Mouse (Mus musculus) midbrain, embryonic 13.5 days (tissue): ENCODE data around the gene Gm10842. TPM values are rescaled to one million over a fixed set of nuclear protein-coding genes. Genes with fewer than 3 reads are reported as not detected.
A peak's percentile ranks its signal among the peaks of the same experiment; 100 is the strongest.

Source experiments
- ATAC-seq: fragments of 200-750 bp; cut with Nextera tagmentation; 2 replicates; pipeline ENCODE4 v1.8.0; 2017; ENCODE audit warnings: mild to moderate bottlenecking, moderate TSS enrichment, moderate library complexity
- H3K27ac ChIP-seq: fragments of 300-500 bp; sonication (generic); 2 replicates; pipeline ENCODE4 v1.5.1; 2015; ENCODE audit warnings: inconsistent platforms, mild to moderate bottlenecking, moderate library complexity
- H3K27me3 ChIP-seq: fragments of 300-500 bp; sonication (generic); 2 replicates; pipeline ENCODE4 v1.6.1; 2015; ENCODE audit warnings: mild to moderate bottlenecking, inconsistent platforms
- H3K36me3 ChIP-seq: fragments of 300-500 bp; sonication (generic); 2 replicates; pipeline ENCODE4 v1.6.1; 2015; ENCODE audit warnings: mild to moderate bottlenecking, inconsistent platforms
- H3K4me1 ChIP-seq: fragments of 300-500 bp; sonication (generic); replicated peaks from 2 replicates; pipeline ENCODE4 v1.6.1; 2015; ENCODE audit warnings: inconsistent platforms
- H3K4me2 ChIP-seq: fragments of 300-500 bp; sonication (generic); replicated peaks from 2 replicates; pipeline ENCODE4 v1.6.1; 2015; ENCODE audit warnings: moderate library complexity, mild to moderate bottlenecking, inconsistent platforms
- H3K4me3 ChIP-seq: fragments of 300-500 bp; sonication (generic); replicated peaks from 2 replicates; pipeline ENCODE4 v1.5.1; 2015; ENCODE audit warnings: mild to moderate bottlenecking, inconsistent platforms
- H3K9ac ChIP-seq: fragments of 300-500 bp; sonication (generic); replicated peaks from 2 replicates; pipeline ENCODE4 v1.6.1; 2015; ENCODE audit warnings: mild to moderate bottlenecking, inconsistent platforms
- H3K9me3 ChIP-seq: fragments of 300-500 bp; sonication (generic); 2 replicates; pipeline ENCODE4 v1.6.1; 2016; ENCODE audit warnings: mild to moderate bottlenecking, inconsistent platforms
- WGBS: fragments of 180-500 bp; shearing (Covaris S2); methylation state at CpG from one replicate; pipeline ENCODE4 v1.1.7; 2015; 5-methylcytosine and 5-hydroxymethylcytosine counted together
- polyA plus RNA-seq: library from polyadenylated mRNA; unstranded; fragments of >200 nt; fragmentation: Nextera tagmentation; extraction: Ambion mirVana; gene quantifications from 2 replicates; pipeline ENCODE4 v1.2.1, GENCODE M21; 2015

Gene Gm10842
- polyA plus RNA-seq, 1 experiment from 2014 or later = not detected

DNA sequence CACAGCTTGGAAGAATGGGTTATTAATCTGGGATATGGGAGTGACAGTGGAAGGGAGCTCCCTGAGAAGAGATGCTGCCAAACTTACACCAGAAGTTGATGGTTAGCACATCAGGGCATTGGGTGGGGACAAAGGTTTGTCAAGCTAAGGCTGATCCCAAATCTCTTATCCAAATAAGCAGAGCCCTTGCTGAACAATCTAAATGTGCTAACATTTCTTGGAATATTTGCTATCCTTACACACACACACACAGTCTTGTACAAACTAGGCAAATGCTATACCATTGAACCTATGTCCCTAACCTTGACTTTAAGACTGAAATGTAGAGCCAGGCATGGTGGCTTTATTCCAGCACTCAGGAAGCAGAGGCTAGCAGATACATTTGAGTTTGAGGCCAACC is 3.1 kb upstream of the Gm10842 start:
- Histone ChIP-seq H3K36me3 (peaks cover 31% of the 10 kb centered on the region), H3K27ac (no peak overlapping the region), H3K9ac (no peak overlapping the region), H3K9me3 (no peaks in the 10 kb centered on the region), H3K4me1 (no peaks in the 10 kb centered on the region), H3K4me3 (no peak overlapping the region), H3K27me3 (no peaks in the 10 kb centered on the region), H3K4me2 (no peak overlapping the region)
- no peak for ATAC-seq

DNA sequence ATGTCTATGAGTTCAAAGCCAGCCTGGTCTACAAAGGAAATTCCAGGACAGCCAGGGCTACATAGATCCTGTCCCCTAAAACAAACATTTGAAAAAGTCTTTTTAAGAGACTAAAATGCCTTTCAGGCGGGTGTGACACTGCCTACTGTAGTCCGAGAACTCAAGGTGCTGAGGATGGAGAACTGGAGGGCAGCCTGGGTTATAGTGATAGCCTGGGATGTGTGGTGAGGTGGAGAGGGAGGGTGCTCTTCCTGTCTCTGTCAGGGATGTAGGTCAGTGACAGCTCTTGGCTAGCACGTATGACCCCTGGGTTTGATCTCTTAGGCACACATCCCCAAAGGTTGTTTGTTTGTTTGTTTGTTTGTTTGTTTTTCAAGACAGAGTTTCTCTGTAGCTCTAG is 2.6 kb upstream of the Gm10842 start:
- H3K27ac ChIP-seq = no peak overlapping the region
- no peaks in the 10 kb centered on the region for H3K4me1 ChIP-seq
- peaks cover 26% of the 10 kb centered on the region for H3K36me3 ChIP-seq
- no peak overlapping the region for H3K4me3 ChIP-seq
- no peak overlapping the region for H3K4me2 ChIP-seq
- no peak overlapping the region for H3K9ac ChIP-seq
- no peaks in the 10 kb centered on the region for H3K27me3 ChIP-seq
- H3K9me3 ChIP-seq = no peaks in the 10 kb centered on the region
- ATAC-seq = no peak
- 88% methylated on average over 3 of the region's 3 CpGs for WGBS

DNA sequence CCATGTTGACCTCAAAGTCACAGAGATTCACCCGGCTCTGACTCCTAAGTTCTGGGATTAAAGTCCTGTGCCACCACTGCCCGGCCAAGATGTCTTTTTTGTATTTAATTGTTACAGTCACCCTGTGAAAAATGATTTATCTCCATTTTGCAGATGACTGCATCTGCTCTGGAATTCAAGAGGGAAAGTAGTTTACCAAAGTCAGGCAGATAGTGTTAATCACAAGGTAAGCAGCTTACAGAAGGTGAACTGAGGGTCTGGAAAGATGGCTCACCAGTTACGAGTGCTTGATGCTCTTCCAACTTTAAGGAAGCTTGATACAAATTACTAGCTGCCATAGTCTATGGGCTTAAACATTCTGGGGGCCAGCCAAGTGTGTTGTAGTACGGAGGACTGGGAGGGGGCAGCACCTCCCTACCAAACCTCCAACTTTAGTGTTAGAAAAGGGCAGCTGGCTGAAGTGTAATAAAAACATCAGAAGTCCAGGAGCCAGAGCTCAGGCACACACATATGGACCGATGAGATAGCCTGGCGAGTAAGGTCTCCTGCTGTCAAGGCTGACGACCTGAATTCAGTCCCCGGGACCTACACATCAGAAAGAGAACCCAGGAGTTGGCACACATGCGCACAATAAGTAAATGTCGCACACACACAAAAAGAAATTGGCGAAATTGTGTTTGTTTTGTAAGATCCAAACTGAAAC is 2.0 kb upstream of the Gm10842 start:
- no peak overlapping the region for H3K4me2 ChIP-seq
- peaks cover 20% of the 10 kb centered on the region for H3K36me3 ChIP-seq
- 85% methylated on average over 11 of the region's 11 CpGs for WGBS
- H3K9ac ChIP-seq = no peak overlapping the region
- ATAC-seq = no peak
- no peaks in the 10 kb centered on the region for H3K9me3 ChIP-seq
- H3K27ac ChIP-seq = no peak overlapping the region
- no peaks in the 10 kb centered on the region for H3K4me1 ChIP-seq
- no peak overlapping the region for H3K4me3 ChIP-seq
- H3K27me3 ChIP-seq = no peaks in the 10 kb centered on the region

DNA sequence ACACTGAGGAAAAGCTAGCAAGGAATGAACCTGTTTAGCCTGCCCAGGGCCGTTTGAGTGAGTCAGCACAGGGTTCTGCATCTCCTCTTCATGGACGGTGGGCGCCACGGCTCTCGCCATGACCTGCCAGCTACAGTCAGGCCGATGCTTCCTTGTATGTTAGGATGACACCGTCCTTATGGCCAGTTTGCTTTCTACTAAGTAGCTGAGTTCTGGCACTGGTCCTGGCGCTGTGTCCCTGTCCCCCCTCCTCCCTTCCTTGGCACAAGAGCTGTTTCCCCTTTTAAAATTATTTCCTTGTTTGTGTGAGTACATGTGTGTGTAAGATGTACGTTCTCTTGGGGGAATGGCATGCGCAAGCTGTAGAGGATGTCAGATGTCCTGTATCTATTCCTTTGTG is 1.5 kb upstream of the Gm10842 start:
- peaks cover 15% of the 10 kb centered on the region for H3K36me3 ChIP-seq
- no peaks in the 10 kb centered on the region for H3K27me3 ChIP-seq
- no peaks in the 10 kb centered on the region for H3K4me1 ChIP-seq
- no peak overlapping the region for H3K4me3 ChIP-seq
- H3K4me2 ChIP-seq = no peak overlapping the region
- H3K27ac ChIP-seq = no peak overlapping the region
- H3K9me3 ChIP-seq = no peaks in the 10 kb centered on the region
- H3K9ac ChIP-seq = no peak overlapping the region
- 90% methylated on average over 10 of the region's 10 CpGs for WGBS
- ATAC-seq = no peak

DNA sequence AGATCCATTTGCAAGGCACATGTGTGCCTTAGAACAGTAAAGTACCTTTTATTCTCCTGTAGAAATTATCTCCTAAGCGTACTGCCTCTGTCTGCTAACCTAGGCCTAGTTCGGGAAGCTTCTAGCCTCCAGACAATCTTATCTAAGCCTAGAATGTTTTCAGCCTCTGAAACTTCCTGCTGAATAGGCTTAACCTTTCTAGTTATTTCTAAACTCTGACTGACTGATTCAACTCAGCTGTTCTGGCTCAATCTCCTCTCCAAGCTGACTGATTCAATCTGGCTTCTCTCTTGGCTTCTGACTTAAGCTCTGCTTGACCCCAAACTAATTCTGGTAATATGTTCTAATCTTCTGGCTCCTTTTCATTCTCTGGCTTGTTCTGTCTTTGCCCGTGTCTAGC is 2.7 kb downstream of the Gm10842 start:
- no peaks in the 10 kb centered on the region for H3K36me3 ChIP-seq
- H3K4me3 ChIP-seq = no peak overlapping the region
- H3K27me3 ChIP-seq = no peaks in the 10 kb centered on the region
- 84% methylated on average over 3 of the region's 3 CpGs for WGBS
- no peaks in the 10 kb centered on the region for H3K9me3 ChIP-seq
- no peak for ATAC-seq
- no peak overlapping the region for H3K4me2 ChIP-seq
- no peak overlapping the region for H3K9ac ChIP-seq
- no peak overlapping the region for H3K27ac ChIP-seq
- H3K4me1 ChIP-seq = peaks cover 18% of the 10 kb centered on the region; the same call in 1 of the 2 replicates

DNA sequence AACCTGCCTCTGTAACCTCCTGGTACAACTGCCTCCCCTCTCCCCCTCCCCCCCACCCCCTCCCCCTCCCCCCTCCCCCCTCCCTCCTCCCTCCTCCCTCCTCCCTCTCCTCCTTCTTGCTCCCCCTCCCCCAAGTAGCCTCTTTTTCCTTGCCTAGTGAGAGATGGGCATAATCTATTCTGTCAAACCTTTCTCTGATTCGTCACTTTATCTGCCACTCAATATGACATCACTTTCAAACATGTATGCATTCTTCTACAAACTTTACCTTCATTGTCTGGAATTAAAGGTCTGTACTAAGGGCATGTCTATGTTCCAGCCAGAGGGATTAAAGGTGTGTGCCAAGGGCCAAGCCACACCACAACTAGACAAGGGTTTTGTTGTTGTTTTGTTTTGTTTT is 3.1 kb downstream of the Gm10842 start:
- WGBS = 92% methylated on average over 1 of the region's 1 CpGs
- Histone ChIP-seq H3K4me1 (peaks cover 18% of the 10 kb centered on the region; the same call in 1 of the 2 replicates), H3K36me3 (no peaks in the 10 kb centered on the region), H3K4me2 (no peak overlapping the region), H3K9me3 (no peaks in the 10 kb centered on the region), H3K9ac (no peak overlapping the region), H3K4me3 (no peak overlapping the region), H3K27me3 (no peaks in the 10 kb centered on the region), H3K27ac (no peak overlapping the region)
- no peak for ATAC-seq

DNA sequence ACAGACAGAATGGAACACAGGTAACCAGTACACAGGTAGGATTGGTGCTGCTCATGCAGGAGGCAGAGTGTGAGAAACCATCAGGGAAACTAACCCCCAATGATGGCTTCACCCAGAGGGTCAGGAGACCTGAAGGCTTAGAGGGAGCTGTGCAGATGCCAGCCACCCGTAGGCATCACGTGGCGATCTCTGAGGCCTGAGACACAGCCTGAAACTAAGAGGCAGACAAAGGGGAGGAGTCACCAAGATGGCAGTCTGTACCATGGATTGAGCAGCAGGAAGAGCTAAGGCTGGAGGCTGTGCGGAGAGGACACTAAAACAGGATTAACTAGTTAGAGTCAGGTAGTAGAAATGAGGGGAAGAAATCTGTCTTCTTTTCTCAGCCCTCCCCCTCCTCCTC is 4.0 kb downstream of the Gm10842 start:
- Histone ChIP-seq H3K36me3 (no peaks in the 10 kb centered on the region), H3K4me1 (peaks cover 18% of the 10 kb centered on the region; the same call in 1 of the 2 replicates), H3K9me3 (no peaks in the 10 kb centered on the region), H3K27me3 (no peaks in the 10 kb centered on the region), H3K4me3 (no peak overlapping the region), H3K9ac (no peak overlapping the region), H3K4me2 (no peak overlapping the region), H3K27ac (no peak overlapping the region)
- ATAC-seq = no peak
- 59% methylated on average over 4 of the region's 4 CpGs for WGBS

DNA sequence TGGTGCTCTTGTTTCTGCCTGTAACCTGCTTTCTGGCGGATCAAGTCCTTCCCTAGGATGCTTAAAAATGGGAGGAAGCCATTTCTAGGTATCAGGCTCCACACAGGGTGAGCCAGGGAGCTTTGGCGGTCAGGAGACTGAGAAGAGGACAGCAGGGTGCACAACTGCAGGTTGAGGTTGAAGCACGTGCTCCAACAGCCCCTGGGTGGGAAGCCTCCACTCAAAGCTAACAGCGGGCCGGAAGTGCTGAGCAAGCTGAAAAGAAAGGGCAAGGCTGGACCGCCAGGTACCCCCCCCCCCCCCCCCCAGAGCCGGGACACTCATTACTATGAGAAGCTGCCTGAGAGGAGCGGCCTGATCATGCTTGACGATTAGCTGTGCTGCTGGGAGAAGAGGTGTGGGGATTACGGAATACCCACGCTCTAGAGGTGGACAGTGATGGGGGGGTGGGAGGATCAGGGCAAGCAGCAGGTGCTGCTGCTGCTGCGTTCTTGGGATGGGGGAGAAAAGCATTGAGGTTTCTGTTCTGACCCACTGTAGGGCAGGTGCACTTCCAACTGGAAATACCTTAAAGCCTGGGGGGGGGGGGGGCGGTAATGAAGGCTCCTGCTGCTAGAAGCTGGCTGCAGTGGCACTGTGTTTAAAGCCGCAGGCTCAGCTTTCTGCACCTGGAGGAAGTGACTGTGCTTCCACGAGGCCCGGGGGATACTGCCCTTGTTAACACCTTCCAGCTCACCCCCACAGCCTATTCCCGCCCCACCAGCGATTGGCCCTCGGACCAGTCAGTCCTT is 4.7 kb downstream of the Gm10842 start:
- peaks cover 18% of the 10 kb centered on the region; the same call in 1 of the 2 replicates for H3K4me1 ChIP-seq
- H3K9me3 ChIP-seq = no peaks in the 10 kb centered on the region
- H3K9ac ChIP-seq = peak overlapping the region; percentile 41
- no peaks in the 10 kb centered on the region for H3K27me3 ChIP-seq
- H3K4me2 ChIP-seq = peak overlapping the region; percentile 37
- no peaks in the 10 kb centered on the region for H3K36me3 ChIP-seq
- ATAC-seq = 0 out of 2 replicates have a peak, but pooled peaks have one; percentile 53
- WGBS = 29% methylated on average over 17 of the region's 19 CpGs
- H3K27ac ChIP-seq = no peak overlapping the region
- H3K4me3 ChIP-seq = no peak overlapping the region

DNA sequence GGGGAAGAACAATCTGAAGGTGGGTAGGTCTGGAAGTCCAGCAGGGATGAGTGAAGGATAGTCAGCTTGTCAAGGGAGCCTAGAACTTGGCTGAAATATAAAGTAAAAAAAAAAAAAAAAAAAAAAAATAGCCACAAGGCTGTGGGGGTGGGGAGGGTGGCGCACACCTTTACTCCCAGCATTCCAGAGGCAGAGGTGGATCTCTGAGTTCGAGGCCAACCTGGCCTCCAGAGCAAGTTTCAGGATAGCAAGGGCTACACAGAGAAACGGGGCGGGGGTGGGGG is 5.3 kb downstream of the Gm10842 start:
- peaks cover 18% of the 10 kb centered on the region; the same call in 1 of the 2 replicates for H3K4me1 ChIP-seq
- peak overlapping the region; percentile 37 for H3K4me2 ChIP-seq
- H3K4me3 ChIP-seq = no peak overlapping the region
- H3K36me3 ChIP-seq = no peaks in the 10 kb centered on the region
- ATAC-seq = no peak
- peak overlapping the region; percentile 41 for H3K9ac ChIP-seq
- no peak overlapping the region for H3K27ac ChIP-seq
- WGBS = no CpG with 5 or more reads among the region's 4 CpGs
- no peaks in the 10 kb centered on the region for H3K9me3 ChIP-seq
- no peaks in the 10 kb centered on the region for H3K27me3 ChIP-seq

DNA sequence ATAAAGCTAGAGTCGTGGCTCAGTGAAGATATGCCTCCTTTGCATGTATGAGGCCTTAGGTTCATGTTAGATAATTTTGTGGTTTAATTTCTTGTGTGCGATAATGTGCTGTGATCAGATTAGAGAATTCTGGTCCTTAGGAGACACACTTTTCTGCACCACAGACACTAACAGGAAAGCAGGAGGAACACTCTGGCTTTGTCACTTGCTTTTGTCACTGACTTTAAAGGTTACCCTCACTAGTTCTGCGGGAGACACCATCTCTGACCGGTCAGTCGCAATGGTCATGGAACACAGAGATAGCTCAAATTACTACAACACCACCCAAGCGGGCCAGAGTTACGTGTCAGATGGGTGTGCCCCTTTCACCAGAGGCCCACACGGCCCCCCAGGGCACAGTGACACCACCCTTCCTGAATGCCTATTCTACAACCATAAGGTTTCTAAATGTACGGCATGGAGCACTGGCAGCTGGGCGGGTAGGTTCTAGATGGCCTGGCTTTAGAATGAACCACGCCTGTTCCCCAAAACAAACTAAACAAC is 5.7 kb downstream of the Gm10842 start:
- Histone ChIP-seq H3K9ac (no peak overlapping the region), H3K36me3 (no peaks in the 10 kb centered on the region), H3K4me1 (peaks cover 18% of the 10 kb centered on the region; the same call in 1 of the 2 replicates), H3K9me3 (no peaks in the 10 kb centered on the region), H3K27me3 (no peaks in the 10 kb centered on the region), H3K4me2 (no peak overlapping the region), H3K27ac (no peak overlapping the region), H3K4me3 (no peak overlapping the region)
- WGBS = 85% methylated on average over 11 of the region's 11 CpGs
- ATAC-seq = no peak

DNA sequence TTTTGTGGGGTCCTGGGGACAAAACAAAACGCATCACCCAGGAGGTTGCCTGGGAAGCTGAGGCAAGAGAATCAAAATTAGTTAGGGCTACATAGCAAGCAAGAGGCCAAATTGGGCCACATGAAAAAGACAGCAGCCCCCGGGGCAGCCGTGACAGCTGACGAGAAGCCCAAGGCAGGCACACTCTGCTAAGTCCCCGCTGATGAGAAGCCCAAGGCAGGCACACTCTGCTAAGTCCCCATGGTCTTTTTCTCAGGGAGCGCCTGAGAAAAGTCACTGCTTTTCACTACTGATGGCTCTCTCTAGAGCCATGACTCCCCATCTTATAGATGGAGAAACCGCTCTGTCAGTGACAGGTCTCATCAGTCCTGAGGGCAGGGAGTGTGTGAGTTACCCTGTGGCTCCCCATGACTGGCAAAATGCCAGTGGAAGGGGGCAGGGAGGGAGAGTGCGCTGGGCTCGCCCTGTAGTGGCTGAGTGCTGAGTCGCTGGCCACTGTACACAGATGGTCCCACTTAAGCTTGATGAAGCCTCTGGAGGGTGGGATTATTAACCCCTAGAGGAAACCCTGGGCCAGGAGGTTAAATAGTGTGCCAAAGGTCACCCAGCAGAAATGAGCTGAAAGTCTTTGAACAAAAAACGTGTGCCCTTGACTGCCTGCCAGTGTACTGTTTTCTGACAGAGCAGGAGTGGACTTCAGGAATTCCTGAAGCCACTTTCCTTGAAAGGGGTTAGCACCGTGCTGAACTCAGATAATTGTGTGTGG is 6.6 kb downstream of the Gm10842 start:
- Histone ChIP-seq H3K27me3 (no peaks in the 10 kb centered on the region), H3K4me2 (no peak overlapping the region), H3K9me3 (no peaks in the 10 kb centered on the region), H3K36me3 (no peaks in the 10 kb centered on the region), H3K9ac (no peak overlapping the region), H3K4me3 (no peak overlapping the region), H3K27ac (no peak overlapping the region), H3K4me1 (peaks cover 18% of the 10 kb centered on the region; the same call in 1 of the 2 replicates)
- 33% methylated on average over 12 of the region's 12 CpGs for WGBS
- peak; percentile 82 for ATAC-seq

DNA sequence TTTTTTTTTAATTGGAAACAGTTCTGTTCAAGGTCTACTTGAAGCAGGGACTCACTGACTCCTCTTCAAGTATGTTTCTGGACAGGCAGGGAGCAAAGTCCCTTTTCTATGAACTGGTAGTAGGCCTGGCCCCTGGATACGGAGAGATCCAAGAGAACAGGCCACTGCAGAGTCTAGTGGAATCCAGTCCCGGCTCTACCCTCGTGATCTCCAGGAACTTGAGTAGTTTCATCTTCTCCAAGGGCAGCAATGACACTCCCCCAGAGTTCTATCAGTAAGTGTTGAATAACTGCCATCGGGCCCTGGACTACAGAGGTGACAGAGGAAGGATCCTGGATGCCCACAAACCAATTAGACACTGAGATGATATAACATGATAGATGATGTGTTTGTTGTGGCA is 9.2 kb downstream of the Gm10842 start:
- H3K27me3 ChIP-seq = no peaks in the 10 kb centered on the region
- WGBS = 90% methylated on average over 4 of the region's 4 CpGs
- H3K9me3 ChIP-seq = no peaks in the 10 kb centered on the region
- H3K4me2 ChIP-seq = no peak overlapping the region
- H3K9ac ChIP-seq = no peak overlapping the region
- H3K4me1 ChIP-seq = peaks cover 16% of the 10 kb centered on the region; the same call in 1 of the 2 replicates
- H3K36me3 ChIP-seq = no peaks in the 10 kb centered on the region
- H3K4me3 ChIP-seq = no peak overlapping the region
- no peak for ATAC-seq
- H3K27ac ChIP-seq = no peak overlapping the region
